Mouse (Mus musculus) urinary bladder, postnatal 25 days (tissue): ENCODE measurements around the gene Ephb1.

Source experiments
- DNase-seq: peaks from one replicate; pipeline ENCODE4 v3.0.0; 2022; ENCODE audit warnings: low spot score

Gene Ephb1

GRCm38 (mm10) chr9:102180070-102180469, 174.4 kb downstream of the Ephb1 start:
- no peak for DNase-seq

GRCm38 (mm10) chr9:102169706-102170105, 184.8 kb downstream of the Ephb1 start:
- no peak for DNase-seq

- no peak for DNase-seq
Observed at GRCm38 (mm10) chr9:102155876-102156275, 198.6 kb downstream of the Ephb1 start.

- no peak for DNase-seq
Observed at GRCm38 (mm10) chr9:102139181-102139580, 215.3 kb downstream of the Ephb1 start.

- DNase-seq = no peak
Observed at GRCm38 (mm10) chr9:102138671-102139070, 215.8 kb downstream of the Ephb1 start.

- DNase-seq = no peak
Observed at GRCm38 (mm10) chr9:102138187-102138586, 216.3 kb downstream of the Ephb1 start.

GRCm38 (mm10) chr9:102130506-102130905, 224.0 kb downstream of the Ephb1 start:
- no peak for DNase-seq

- DNase-seq = no peak
Observed at GRCm38 (mm10) chr9:102126510-102126909, 228.0 kb downstream of the Ephb1 start.

GRCm38 (mm10) chr9:102122880-102123453, 231.5 kb downstream of the Ephb1 start:
- DNase-seq = no peak

GRCm38 (mm10) chr9:102119422-102119821, 235.1 kb downstream of the Ephb1 start:
- no peak for DNase-seq

GRCm38 (mm10) chr9:102115326-102115725, 239.2 kb downstream of the Ephb1 start:
- DNase-seq = no peak

GRCm38 (mm10) chr9:102111471-102111870, 243.0 kb downstream of the Ephb1 start:
- DNase-seq = no peak

GRCm38 (mm10) chr9:102107978-102108377, 246.5 kb downstream of the Ephb1 start:
- no peak for DNase-seq

- DNase-seq = no peak
Observed at GRCm38 (mm10) chr9:102107213-102107612, 247.3 kb downstream of the Ephb1 start.

GRCm38 (mm10) chr9:102096825-102097224, 257.7 kb downstream of the Ephb1 start:
- no peak for DNase-seq

GRCm38 (mm10) chr9:102088598-102088997, 265.9 kb downstream of the Ephb1 start:
- no peak for DNase-seq

- no peak for DNase-seq
Observed at GRCm38 (mm10) chr9:102086053-102086706, 268.3 kb downstream of the Ephb1 start.

- DNase-seq = no peak
Observed at GRCm38 (mm10) chr9:102085477-102085876, 269.0 kb downstream of the Ephb1 start.

GRCm38 (mm10) chr9:102080934-102081333, 273.6 kb downstream of the Ephb1 start:
- no peak for DNase-seq

GRCm38 (mm10) chr9:102079151-102079550, 275.3 kb downstream of the Ephb1 start:
- no peak for DNase-seq

- DNase-seq = no peak
Observed at GRCm38 (mm10) chr9:102078238-102078637, 276.3 kb downstream of the Ephb1 start.

GRCm38 (mm10) chr9:102075539-102075938, 279.0 kb downstream of the Ephb1 start:
- no peak for DNase-seq

GRCm38 (mm10) chr9:102073404-102073803, 281.1 kb downstream of the Ephb1 start:
- no peak for DNase-seq
